ENCODE assay signal across 8 mouse cellular contexts in genomic region chrX:101420700-101421095, GRCm38 (mm10). TPM values are rescaled to one million over a fixed set of nuclear protein-coding genes. Genes with fewer than 3 reads are reported as not detected.
DNase-seq lines count a peak whose midpoint lies in the region; ATAC-seq and TF ChIP-seq lines count a peak whose summit lies in the region.

Gene Zmym3 (minus strand): TSS chrX:101420849.

- H3K9me3 ChIP-seq in kidney, postnatal 0 days (replicated peaks; ENCODE audit: low read length) = no peaks in the 10 kb centered on the region

- no peak for TF ChIP-seq CTCF in kidney, postnatal 0 days (IDR thresholded peaks at IDR 0.05; ENCODE audit: low read depth)

- no peaks in the 10 kb centered on the region for H3K27me3 ChIP-seq in kidney, postnatal 0 days (ENCODE audit: insufficient read depth, low read length)

- no peaks in the 10 kb centered on the region for H3K4me1 ChIP-seq in kidney, postnatal 0 days (replicated peaks; ENCODE audit: insufficient read depth, low read length)

- no peak; the same call in 1 of the 2 replicates for ATAC-seq in kidney, postnatal 0 days (replicated peaks; ENCODE audit: low FRiP score, low read depth)
- ATAC-seq in granulocyte monocyte progenitor cell, adult 5-6 weeks (replicated peaks; ENCODE audit: poor library complexity, severe bottlenecking) = no peak

- H3K4me2 ChIP-seq in kidney, postnatal 0 days (ENCODE audit: low read length) = peak within 1 kb of the TSS; percentile 65

- H3K79me2 ChIP-seq in macrophage (ENCODE audit: inconsistent target) = no peaks in the 10 kb centered on the region; the same call in 1 of the 2 replicates

- peak within 1 kb of the TSS; percentile 57 for H3K4me3 ChIP-seq in kidney, postnatal 0 days (replicated peaks; ENCODE audit: low read depth, low read length)
- H3K4me3 ChIP-seq in macrophage (ENCODE audit: inconsistent target) = peak within 1 kb of the TSS; percentile 57

- DNase-seq in kidney, postnatal 0 days (ENCODE audit: low spot score) = no peak
- no peak for DNase-seq in kidney, postnatal 25 days
- DNase-seq in adrenal gland, postnatal 10 days = peak; percentile 27
- DNase-seq in layer of hippocampus, postnatal 14 days (ENCODE audit: low spot score in 2 of 2) = no peak
- no peak for DNase-seq in right cerebral cortex, postnatal 14 days
- DNase-seq in thymus, postnatal 10 days (ENCODE audit: low spot score in 2 of 2) = no peak

- 36% methylated on average over 4 of the region's 4 CpGs for WGBS in kidney, postnatal 0 days
- 75% methylated on average over 4 of the region's 4 CpGs for WGBS in macrophage (ENCODE audit: missing documents)

- H3K9ac ChIP-seq in kidney, postnatal 0 days (ENCODE audit: low read depth, low read length) = peak within 1 kb of the TSS; percentile 72

- no peaks in the 10 kb centered on the region for H3K36me3 ChIP-seq in kidney, postnatal 0 days (ENCODE audit: insufficient read depth, low read length)
- H3K36me3 ChIP-seq in macrophage (ENCODE audit: inconsistent target) = no peaks in the 10 kb centered on the region

- no peak within 1 kb of the TSS; the same call in 1 of the 2 replicates for H3K27ac ChIP-seq in kidney, postnatal 0 days
- H3K27ac ChIP-seq in macrophage = peak within 1 kb of the TSS; percentile 17; the same call in 1 of the 2 replicates

RNA-seq across cellular contexts. Expression of gene Zmym3, which starts in this region (rescaled TPM):
- 16.9 and 19.1 TPM in 2 replicates for polyA plus RNA-seq in kidney, postnatal 0 days (2015; fragmentation: Nextera tagmentation; extraction: Ambion mirVana)
- 10 to 100 TPM; 54.9 to 91.8 TPM for total RNA-seq in adrenal gland, postnatal 10 days (2021)
- 48.8 and 50.6 TPM in 2 replicates for total RNA-seq in granulocyte monocyte progenitor cell, adult 5-6 weeks (2014; fragmentation: Nextera tagmentation)
- total RNA-seq in granulocyte monocyte progenitor cell, adult 5-6 weeks (2017) = 33.7 and 52.5 TPM in 2 replicates
- total RNA-seq in layer of hippocampus, postnatal 14 days (2021) = 100 to 1,000 TPM; 131 to 135 TPM
- total RNA-seq in macrophage (2018; cell fraction: chromatin; rRNA removed) = 100 to 1,000 TPM in 9 of 26 experiments, 10 to 100 TPM in 16, 1 to 10 TPM in 1; 9.7 to 160 (median 76.3) TPM
- total RNA-seq in macrophage (2018; cell fraction: cytosol; rRNA removed) = 10 to 100 TPM in 21 of 26 experiments, 1 to 10 TPM in 5; 5.9 to 23.0 (median 14.6) TPM
- total RNA-seq in macrophage (2018; cell fraction: nucleus; rRNA removed) = 10 to 100 TPM; 10.9 to 82.0 (median 40.1) TPM
- 11.5 to 20.5 TPM (median 15.3 TPM) in 3 replicates for polyA plus RNA-seq in macrophage (2018)
